Mouse (Mus musculus) ovary, postnatal 10 days (tissue): ENCODE data around the gene Stx12.

Experiments used
- DNase-seq: peaks from one replicate; pipeline ENCODE4 v3.0.0; 2022; ENCODE audit warnings: low spot score

The Stx12 gene

DNA sequence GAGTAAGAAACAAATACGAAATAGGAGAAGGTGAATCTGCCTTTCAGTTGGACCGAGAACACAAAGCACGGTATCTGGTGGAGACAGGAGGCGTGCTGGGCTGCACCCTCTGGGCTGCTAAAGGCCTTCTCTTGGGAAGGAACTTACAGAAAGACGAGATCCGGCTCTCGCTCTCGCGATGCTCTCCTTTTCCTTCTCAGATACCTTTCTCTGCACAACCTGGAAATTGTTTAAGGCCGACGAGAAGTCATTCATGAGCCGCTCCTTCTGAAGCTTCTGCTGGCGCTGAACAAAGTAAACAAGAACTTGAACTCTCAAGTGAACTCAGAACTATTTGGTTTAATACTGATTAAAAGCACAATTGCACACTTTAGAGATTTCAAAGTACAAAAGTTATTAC, 21.3 kb downstream of the Stx12 start:
- no peak for DNase-seq

DNA sequence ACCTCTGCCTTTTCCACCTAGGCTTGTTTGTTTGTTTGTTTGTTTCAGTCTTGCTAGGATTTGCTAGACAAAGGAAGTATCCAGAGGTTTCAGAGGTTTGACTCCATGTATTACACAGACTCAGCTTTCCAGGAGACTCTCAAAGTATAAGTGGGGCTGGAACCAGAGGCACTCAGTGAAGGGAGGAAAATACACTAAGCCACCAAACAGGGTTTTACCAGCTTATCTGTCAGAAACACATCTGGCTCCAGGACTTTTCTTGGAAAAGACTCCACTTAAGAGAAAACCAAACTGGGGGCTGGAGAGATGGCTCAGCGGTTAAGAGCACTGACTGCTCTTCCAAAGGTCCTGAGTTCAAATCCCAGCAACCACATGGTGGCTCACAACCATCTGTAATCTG, 23.4 kb downstream of the Stx12 start:
- DNase-seq = no peak

DNA sequence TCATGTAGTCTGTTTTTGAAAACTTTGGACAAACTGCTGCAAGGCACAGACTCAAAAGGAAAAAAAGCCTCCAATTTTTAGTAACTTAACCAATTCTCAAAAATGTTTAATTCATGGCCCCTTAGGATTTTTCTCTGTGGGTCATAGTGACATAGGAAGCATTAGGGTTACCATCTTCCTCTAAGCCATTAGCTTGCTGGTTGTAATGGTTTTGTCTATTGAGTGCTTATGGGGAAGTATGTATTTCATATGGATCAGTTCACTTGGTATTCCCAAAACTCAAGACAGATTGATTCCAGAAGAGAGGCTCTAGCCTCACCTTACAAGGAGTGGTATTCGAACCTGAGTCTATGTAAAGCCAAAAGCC, 40.6 kb downstream of the Stx12 start:
- DNase-seq = no peak

DNA sequence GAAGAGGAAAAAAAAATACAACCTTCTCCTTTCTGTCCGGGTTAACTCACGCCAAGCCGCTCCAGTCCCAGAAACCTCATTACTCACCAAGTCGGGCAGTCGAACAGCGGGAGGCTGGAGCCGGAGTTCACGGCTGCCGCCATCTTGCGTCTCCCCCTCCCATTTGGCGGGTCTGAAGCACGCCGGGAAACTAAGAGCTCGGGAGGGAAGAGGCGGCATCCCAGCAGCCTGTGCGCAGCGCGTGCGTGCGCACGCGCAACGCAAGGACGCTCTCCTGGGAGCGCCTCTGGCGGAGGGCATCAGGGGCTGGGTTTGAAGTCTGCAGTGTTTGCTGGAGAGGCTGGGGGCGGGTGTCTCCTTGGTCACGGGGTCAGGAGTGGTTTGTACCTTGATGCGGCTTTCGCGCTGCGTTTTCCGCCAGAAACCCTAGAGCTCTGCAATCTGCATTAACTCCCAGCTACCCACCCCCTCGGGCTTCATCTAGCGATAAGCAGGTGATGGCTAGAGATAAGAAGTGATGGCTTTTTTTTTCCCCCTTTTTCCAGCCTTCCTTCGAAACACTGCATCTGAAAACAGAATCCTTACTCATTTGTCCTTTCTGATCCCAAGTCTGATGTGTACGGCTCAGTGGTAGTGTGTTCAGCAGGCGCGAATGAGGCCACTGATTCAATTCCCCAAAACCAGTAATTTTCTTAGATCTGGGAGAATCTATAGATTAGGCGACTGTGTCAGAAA, 41.2 kb downstream of the Stx12 start, which contains the start of gene Ppp1r8:
Gene Ppp1r8 (minus strand): TSS at position 200 of the 735 bp plus-strand sequence.
- peak; percentile 61 for DNase-seq

DNA sequence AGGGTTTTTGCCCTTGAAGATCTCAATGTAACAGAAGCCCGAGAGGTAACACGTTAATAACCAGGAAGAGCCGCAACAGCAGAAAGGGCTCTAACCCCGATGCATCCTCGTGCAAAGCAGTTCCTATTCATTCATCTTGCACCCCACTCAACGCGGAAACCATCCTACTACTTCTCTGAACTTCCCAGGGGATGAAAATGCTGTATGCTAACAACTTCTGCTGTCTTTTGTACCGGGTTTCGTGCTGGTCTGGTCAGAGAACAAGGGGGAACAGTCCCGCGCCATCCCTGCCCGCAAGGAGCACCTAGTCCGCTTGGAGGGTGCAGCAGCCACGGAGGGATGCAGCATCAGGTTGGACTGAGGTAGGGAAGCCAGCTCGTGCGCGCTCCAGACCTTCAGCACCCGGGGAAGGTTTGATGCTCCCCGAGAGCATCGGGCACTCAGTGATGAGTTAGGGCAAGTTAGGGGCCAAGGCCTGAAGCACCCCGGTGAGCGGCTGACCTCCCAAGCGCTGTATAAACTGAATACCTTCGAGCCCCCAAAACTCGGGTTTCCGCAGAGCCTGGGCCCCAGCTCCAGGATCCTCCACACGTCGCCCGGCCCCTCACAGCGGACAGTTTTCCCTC, 41.9 kb downstream of the Stx12 start:
- peak; percentile 13 for DNase-seq

DNA sequence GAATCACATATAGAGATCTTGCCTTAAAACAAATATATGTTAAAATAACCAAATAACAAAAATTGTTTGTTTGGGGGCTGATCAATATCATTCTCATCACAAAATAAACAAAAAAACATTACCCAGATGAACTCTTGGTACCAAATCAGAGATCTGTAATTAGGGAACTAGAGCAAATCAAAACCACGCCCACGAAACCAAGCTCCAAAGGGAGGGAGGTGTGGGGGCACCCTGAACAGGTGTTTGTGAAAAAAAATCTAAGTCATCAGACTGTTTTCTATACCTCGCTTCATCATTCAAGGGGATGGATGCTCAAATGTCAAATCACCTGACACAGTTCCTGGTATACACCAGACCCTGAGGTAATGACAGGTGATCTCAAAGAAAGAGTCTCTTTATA, 42.8 kb downstream of the Stx12 start:
- no peak for DNase-seq

DNA sequence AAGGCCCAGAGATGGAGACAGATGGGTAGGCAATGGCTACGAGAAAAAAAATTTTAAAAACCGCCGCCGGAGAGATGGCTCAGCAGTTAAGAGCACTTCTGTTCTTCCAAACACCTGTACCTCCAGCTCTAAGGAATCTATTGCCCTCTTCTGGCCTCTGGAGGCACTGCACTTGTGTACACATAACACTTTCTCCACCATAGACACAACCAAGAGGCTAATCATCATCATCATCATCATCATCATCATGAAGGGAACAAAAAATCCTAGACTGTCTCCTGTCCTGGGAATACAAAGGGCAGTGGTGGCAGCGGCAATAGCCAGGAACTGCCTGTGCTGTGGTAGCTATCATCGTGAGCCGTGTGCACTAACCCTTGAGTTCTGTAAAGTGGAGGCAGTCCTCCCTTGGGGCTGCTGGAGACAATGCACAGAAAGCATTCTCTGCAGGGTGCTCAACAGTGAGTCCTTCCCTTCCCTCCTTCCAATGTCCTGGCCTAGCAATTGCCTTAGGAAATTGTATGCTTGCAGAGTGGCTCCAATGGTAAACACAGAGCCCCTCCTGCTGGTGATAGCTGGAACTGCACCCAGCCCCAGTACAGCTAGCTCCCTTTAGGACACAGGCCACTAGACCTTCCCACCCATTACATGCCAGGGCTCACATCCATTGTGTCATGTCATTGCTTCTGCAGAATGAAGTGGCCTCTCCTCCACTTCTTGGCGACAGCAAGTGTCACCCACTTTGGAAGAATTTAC, 60.5 kb downstream of the Stx12 start:
- peak; percentile 49 for DNase-seq

DNA sequence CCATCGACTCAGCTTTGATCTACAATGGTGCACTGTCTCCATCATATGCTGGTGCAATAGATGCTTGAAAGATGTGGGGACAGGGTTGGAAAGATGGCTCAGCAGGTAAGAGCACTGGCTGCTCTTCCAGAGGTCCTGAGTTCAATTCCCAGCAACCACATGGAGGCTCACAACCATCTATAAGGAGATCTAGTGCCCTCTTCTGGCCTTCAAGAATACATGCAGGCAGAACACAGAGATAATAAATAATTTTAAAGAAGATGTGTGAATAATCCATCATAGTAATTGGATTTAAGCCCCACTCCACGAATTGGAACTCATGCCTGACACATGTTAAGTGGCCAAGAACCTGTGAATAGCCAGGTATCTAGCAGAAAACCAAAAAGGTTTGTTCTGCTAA, 65.9 kb downstream of the Stx12 start:
- no peak for DNase-seq

DNA sequence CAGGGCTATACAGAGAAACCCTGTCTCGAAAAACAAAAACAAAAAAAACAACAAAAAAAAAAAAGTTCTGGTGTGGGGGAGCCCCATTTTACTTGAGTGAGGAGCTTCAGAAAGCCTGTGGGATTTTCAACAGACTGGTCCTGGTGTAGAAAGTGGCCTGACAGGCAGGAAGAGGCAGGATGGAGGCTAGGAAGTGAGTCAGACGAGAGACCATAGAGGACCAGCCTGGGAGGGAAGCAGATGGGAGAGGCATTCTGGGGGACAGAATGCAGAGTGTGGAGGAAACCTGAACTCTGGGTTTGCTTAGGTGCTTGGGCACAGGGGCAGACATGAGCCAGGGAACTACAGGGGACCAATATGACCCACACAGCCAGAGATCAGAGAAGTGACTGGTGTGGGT, 67.5 kb downstream of the Stx12 start:
- DNase-seq = no peak

DNA sequence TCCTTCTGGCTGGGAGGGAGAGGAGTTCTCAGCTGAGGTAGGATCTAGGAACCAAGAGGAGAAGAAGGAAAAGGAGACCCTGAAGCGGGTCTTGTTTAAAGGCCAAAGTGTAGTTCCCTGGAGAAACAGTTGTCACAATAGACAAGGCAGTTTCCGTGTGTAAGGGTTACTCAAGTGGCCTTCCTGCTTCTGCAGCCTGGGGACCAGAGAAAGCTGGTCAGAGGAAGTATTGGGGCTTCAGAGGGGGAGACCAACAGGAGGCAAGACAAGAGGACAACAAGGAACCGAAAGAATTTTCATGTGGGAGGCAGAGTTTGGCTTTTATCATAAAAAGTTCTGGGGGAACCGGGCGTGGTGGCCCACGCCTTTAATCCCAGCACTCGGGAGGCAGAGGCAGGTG, 67.9 kb downstream of the Stx12 start:
- no peak for DNase-seq

DNA sequence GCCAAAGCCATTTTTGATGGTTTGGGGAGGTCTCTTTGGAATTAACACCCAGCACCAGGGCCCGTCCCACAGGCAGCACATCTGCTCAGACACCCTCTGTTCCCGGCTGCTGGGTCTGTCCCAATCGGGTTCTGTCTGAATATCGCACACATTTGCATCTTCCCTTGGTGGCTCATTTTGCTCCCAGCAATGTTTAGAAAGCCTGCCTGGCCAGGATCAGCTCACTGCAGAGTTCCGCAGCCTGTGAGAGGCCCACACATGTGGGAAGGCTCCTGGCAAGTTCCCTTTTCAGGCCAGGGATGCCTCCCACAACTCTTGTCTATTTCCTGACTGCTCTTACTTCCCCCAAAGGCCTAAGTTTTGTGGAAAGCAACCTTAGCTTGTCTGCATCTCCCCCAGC, 74.7 kb downstream of the Stx12 start:
- no peak for DNase-seq

DNA sequence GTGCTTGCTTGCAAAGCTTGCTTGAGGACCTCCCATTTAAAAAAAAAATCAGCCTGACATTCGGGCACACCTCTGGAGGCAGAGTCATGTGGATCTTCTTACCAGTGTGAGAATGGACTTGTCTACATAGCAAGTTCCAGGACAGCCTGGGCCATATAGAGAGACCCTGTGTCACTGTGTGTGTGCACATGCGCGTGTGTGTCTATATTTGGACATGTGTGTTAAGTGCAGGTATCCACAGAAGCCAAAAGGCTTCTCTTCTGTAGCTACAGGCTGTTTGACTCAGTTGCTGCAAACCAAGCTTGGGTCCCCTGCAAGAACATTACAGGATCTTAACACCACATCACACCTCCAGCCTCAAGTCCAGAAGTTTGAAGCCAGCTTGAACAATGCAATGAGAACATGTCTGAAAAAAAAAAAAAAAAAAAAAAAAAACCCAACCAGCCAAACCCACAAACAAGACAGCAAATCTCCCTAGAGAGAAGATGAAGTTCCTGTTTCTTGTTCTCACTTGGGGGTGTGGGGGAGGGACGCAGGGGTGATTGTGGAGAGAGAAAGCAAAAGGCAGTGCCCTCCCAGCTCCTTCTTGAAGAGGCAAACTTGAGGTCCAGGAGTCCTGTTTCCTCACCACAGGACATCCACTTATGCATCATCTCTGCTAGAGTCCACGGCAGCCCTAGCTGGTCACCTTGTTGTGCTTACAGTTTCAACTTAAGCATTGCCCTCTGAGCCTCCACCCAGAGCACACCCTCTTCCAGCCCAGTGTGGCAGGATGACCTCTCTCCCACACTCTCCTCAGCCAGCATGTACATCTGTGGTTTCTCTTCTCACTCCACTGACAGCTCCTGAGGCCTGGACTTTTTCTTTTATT, 76.3 kb downstream of the Stx12 start:
- DNase-seq = no peak

DNA sequence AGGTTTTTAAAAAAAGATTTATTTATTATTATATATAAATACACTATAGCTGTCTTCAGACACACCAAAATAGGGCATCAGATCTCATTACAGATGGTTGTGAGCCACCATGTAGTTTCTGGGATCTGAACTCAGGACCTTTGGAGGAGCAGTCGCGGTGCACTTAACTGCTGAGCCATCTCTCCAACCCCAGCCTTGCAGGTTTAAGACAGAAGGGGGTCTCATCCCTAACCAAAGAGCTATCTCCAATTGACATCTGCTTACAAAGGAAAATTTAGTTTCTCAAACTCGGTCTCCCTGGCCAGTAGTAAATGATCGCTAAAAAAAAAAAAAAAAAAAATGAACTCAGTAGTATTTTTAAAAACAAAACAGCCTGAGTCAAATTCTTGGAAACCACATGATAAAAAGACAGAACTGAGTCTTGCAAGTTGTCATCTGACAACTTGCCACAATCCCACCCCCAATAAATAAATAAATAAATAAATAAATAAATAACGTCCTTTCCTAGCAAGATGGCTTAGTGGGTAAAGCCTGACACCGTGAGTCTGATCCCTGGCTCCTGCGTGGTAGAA, 77.6 kb downstream of the Stx12 start:
- no peak for DNase-seq

DNA sequence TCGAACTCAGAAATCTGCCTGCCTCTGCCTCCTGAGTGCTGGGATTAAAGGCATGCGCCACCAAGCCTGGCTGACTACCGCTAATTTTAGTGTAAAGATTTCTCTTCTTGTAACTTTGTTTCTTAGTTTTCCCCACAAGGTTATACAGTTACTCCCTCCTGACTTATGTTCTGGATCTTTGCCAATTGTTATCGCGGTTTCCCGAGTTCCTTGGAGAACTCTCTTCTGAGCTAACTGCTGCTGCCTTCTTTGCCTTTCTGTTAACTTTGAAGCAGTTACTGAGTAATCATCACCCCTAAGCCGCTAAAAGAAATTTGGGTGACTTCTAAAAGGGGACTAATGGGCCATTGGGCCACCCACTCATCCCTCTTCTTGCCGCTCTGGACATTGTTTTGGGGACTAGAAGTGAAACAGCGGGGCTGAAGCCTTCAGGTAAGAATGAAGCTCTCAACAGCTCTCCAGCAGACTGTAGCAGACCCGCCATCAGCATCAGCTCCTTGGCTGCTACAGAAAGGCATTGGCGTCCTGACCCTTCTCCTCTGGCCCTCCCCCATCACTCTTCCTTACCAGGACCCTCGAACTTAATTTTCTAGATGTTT, 78.6 kb downstream of the Stx12 start:
- no peak for DNase-seq

DNA sequence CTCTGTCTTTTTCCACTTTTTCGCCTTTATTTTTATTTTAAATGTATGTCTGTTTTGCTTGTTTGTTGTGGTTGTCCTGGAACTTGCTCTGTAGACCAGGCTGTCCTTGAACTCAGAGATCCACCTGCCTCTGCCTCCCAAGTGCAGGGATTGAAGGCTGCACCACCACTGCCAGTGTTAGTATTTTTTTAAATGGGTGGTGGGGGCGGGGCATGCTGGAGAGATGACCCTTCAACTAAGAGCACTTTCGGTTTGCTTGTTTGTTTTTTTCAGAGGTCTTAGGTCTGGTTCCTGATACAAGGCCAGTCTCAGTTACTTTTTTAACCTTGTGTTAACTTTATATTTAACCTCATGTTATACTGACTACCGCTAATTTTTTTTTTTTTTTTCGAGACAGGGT, 79.2 kb downstream of the Stx12 start:
- DNase-seq = no peak

DNA sequence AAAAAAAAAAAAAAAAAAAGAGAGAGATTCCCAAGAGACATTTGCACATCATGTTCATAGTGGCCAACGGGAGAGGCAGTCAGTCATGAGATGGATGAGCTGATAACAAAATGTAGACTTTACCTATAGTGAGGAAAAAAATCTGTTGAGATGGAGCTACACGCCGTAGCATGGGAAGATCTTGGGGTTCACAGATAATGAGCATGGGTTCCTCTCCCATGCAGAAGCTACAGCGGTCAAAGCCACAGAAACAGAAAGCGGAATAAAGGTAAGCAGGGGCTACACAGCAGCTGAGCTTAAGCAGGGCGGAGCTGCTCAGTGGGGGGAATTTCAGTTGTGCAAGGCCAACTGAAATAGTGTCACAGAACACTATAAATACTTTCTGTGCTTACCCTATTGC, 80.0 kb downstream of the Stx12 start:
- no peak for DNase-seq

DNA sequence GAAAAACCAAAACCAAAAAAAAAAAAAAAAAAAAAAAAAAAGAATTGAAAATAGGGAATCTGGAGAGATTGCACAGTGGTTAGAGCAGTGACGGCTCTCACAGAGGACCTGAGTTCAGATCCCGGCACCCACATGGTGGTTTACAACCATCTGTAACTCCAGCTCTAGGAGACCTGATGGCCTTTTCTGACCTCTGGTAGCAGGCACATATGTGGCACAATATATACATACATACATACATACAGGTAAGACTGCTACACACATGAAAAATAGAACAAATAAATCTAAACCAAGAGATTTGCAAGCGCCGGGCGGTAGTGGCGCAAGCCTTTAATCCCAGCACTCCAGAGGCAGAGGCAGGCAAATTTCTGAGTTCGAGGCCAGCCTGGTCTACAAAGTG, 80.4 kb downstream of the Stx12 start:
- DNase-seq = no peak
